Mouse (Mus musculus) kidney, adult 8-10 months (tissue): Measurements from ENCODE around the gene Ttc39a.
A peak's percentile ranks its signal among the peaks of the same experiment; 100 is the strongest.

ENCODE experiments used
- DNase-seq, 2 experiments: peaks; one replicate each; pipeline ENCODE4 v3.0.0; 2022

The Ttc39a gene

GRCm38 (mm10) chr4:109463892-109464291 lies 57.5 kb downstream of the Ttc39a start:
- no peak for DNase-seq

GRCm38 (mm10) chr4:109467687-109468086 lies 61.3 kb downstream of the Ttc39a start:
- no peak for DNase-seq

DNA sequence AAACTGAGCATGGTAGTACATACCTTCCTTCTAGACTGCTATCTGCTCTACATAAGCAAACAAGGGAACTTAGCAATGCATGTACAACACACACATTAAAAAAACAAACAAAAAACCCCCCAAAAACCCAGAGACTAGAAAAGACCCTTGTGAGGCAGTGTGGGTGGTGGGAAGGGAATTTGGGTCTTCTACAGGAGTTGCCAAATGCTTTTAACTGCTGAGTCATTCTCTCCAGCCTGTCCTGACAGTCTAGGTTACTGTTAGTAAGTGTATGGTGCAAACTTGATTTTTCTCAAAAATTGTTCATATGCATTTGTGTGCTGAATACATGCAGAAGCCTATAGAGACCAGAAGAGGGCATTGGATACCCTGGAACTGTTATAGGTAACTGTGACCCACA lies 65.2 kb downstream of the Ttc39a start:
- DNase-seq = no peak

DNA sequence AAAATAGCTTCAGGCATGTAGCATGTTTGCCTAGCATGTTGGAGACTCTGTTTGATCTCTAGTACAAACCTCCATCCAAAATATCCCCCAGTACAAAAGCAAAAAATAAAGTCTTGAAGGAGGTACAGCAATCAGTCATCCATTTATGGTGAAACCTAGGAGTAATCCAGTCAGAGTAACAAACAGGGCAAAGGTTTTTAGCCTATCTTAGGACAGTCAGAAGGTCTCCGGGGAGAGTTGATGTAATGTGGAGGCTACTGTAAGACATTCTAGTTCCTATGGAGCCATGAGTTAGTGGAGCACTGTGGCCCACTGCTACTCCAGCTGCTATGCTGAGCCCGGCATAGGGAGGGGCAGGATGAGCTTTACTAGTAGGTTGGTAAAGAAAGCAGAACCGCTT lies 66.1 kb downstream of the Ttc39a start:
- DNase-seq = peak; percentile 12 to 32

GRCm38 (mm10) chr4:109475078-109475477 lies 68.7 kb downstream of the Ttc39a start:
- no peak for DNase-seq

GRCm38 (mm10) chr4:109475577-109476553 lies 69.4 kb downstream of the Ttc39a start:
- DNase-seq = peak; percentile 42 to 45

- peak; percentile 92 to 93 for DNase-seq
Measured at GRCm38 (mm10) chr4:109476554-109477014, 70.2 kb downstream of the Ttc39a start.

GRCm38 (mm10) chr4:109477454-109477853 lies 71.0 kb downstream of the Ttc39a start:
- DNase-seq = peak; percentile 38 to 57

GRCm38 (mm10) chr4:109481424-109481823 lies 75.0 kb downstream of the Ttc39a start:
- DNase-seq = no peak

DNA sequence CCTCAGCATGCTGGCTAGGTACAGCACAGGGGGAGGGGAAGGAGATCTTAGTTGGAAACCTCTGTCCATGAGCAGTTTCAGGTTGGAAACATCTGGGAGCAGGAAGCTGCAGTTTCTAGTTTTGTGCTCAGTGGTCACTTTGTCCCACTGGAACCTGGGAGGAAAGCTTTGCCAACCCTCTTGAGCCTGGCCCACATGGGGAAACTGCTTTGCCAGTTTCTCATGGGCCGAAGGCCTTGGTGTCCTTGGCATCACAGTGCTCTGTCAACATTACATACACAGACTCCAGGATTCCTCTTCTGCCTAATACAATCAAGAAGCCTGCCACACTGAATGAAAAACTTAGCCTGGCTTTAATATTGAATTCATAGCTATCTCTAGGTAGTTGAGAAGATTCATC lies 76.3 kb downstream of the Ttc39a start:
- DNase-seq = no peak

DNA sequence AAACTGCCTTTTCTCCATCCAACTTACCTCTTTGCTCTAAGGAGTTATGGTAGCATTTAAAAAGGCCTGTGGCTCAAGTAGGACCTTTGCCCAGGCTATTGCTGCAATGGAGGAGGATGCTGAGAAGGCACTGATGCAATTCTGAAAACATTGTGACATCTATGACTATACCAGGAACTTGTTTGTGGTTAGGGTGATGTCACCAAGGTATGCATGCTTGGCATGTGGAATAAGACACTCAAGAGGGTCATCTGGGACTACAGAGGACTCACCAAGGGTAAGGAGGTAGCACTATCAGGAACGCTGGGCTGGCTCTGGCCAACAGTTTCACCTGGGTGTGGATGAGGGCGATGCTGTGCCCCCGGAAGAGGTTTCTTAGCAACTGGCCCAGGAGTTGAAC lies 78.2 kb downstream of the Ttc39a start, which contains the start of gene Rnf11:
Gene Rnf11 (minus strand): TSS at position 108 of the 400 bp plus-strand sequence.
- DNase-seq = no peak

- no peak for DNase-seq
Measured at GRCm38 (mm10) chr4:109488812-109489211, 82.4 kb downstream of the Ttc39a start.

DNA sequence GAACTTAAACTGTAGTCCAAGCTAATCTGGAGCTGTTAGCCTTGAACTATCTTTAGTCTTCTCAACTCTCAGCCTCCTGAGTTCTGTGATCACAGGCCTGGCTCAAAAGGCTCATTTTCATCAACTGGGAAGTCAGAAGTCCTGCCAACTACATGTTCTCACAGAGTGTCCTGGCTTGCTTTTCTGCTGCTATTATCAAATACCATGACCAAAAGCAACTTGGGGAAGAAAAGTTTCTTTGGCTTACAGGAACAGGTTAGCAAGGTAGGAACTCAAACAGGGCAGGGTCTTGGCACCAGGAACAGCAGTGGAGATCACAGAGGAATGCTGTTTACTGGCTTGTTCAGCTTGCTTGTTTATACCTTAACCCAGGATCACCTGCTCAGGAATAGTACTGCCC lies 87.2 kb downstream of the Ttc39a start:
- peak; percentile 22 to 43 for DNase-seq
